Mouse (Mus musculus) kidney, postnatal 14 days (tissue): Measurements from ENCODE around the gene Csrp2.

Source experiments
- DNase-seq: peaks from one replicate; pipeline ENCODE4 v3.0.0; 2022; ENCODE audit warnings: mixed read lengths

Csrp2 gene

DNA sequence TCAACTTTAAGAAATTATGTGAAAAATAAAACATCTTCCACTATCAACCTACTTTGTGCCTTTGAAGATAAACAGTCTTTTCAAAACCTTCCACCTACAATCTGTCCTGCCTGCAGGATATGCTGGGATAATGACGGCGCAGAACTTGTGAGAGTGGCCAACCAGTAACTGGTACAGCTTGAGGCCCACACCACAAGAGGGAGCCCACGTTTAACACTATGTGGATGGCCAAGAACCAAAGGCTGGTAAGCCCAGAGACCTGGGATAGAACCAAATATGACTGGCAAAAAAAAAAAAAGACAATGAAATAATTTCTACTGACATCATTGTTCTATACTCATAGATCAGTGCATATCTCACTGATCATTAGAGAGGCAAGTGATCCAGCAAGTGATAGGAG is 54.9 kb downstream of the Csrp2 start:
- DNase-seq = peak; percentile 71

DNA sequence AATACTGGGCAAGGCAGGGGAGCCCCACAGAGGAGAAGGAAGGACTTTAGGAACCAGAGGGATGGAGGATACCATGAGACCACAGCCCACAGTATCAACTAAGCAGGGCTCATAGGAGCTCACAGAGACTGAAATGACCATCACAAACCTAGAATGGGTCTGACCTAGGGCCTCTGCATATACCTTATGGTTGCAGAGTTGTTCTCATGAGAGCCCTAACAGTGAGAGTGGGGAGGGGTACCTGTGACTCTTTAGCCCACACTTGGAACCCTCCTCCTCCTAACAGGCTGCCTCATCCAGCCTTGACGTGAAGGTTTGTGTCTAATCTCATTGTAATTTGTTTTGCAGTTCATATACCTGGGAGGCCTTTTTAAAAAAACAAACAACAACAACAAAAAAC is 55.3 kb downstream of the Csrp2 start:
- no peak for DNase-seq

DNA sequence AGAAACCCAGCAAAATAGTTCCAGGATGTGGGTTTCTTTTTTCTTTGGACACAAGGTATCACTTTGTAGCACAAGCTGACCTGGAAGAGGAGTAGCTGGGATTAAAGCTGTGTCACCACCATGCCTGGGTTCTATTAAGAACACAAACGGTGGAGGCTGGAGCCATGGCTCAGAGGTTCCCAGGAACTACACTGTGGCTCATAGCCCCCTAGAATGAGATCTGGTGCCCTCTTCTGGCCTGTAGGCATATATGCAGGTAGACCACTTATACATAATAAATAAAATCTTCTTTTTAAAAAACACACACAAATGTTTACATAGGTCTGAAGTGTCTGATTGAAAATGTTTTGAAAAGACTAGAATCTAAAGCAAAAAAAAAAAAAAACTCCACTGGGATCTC is 56.5 kb downstream of the Csrp2 start:
- DNase-seq = no peak

- no peak for DNase-seq
These were observed 57.8 kb downstream of the Csrp2 start for GRCm38 (mm10) chr10:110977379-110977778.

DNA sequence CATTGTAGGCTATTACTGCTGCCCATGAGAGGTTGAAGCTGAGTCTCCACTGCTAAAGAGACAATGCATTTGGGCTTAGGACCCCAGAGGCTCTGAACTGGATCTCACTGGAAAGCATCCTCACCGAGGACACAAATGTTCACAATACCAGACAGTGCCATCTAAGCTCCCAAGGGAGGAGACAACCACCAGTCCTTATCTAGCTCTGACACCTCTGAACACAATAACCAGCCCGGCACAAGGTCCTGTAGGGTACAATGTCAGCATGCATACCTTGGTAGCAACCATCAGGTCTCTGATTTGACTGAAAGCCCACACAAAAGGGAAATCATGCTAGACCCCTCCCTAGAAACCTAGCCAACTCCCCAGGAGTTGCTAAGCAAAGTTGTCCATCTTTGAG is 59.8 kb downstream of the Csrp2 start:
- DNase-seq = no peak

DNA sequence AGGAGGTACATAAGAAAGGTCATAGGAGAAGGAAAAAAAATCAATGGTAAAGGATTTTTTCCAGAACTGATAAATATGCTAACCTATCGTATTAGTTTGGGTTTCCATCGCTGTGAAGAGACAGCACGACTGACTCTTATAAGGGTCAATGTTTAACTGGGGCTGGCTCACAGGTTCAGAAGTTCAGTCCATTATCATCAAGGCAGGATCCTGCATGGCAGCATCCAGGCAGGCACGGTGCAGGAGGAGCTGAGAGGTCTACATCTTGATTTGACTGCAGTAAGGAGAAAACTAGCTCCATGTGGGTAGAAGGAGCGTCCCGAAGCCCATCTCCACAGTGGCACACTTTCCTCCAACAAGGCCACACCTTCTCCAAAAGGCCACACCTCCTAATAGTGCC is 60.9 kb downstream of the Csrp2 start:
- DNase-seq = peak; percentile 37

DNA sequence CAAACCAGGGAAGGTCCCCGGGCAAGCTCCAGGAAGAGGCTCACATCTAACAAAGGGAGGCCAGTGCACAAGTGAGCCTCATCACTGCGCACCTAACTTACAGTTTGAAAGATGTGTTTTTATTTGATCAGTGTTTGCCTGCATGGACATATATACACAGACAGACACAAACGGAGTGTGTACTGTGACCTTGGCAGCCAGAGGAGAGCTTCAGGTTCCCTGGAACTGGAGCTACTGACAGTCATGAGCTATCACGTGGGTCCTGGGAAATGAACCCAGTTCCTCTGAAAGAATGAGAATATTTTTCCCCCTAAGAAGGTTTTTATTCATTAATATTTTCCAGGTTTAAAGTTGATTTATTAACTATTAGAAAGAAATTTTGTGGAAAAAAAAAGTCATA is 63.2 kb downstream of the Csrp2 start:
- peak; percentile 38 for DNase-seq

DNA sequence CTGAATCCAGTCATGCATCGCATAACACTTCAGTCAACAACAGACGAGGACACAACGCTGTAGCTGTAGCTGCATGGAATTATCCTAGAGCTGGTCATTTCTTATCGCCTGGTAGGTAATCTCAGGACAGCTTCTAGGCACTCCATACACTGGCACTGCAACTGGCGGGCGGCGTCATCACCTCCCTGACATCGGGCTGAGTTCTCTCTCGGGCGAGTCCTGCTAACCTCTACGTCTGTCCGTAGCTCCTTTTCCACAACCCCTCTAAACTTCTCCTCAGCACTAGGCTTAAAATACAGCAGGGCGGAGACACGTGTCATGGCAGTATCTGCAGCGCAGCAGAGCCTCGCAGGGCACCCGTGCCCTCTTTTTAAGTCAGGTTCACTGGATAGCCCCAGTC is 67.1 kb downstream of the Csrp2 start:
- DNase-seq = no peak
